Mouse (Mus musculus) hematopoietic stem cell, adult 5-6 weeks (primary cell): ENCODE measurements around the gene Fam124b. TPM values are rescaled to one million over a fixed set of nuclear protein-coding genes. Genes with fewer than 3 reads are reported as not detected.

Experiments
- ATAC-seq, 2 experiments: fragments of 125-278 bp in 1 of 2; replicated peaks in 1 of 2; 2 replicates each; pipeline ENCODE4 v1.8.0; 2016 to 2017; ENCODE audit warnings: inconsistent platforms in 2 of 2, mild to moderate bottlenecking in 2 of 2, moderate number of reproducible peaks in 2 of 2, low read depth in 1 of 2, moderate TSS enrichment in 1 of 2; ENCODE audit not compliant: low FRiP score in 2 of 2, poor library complexity in 2 of 2, severe bottlenecking in 2 of 2, insufficient read depth in 1 of 2, low TSS enrichment in 1 of 2
- total RNA-seq: library from RNA; stranded (forward); fragments of 172-1452, 232-1000 nt; gene quantifications from 2 replicates; pipeline ENCODE4 v1.2.3, GENCODE M21; 2017

Fam124b gene
- total RNA-seq, 1 experiment from 2014 or later, result not detected

- ATAC-seq, result no peak
These were observed 25.4 kb downstream of the Fam124b start for GRCm38 (mm10) chr1:80192837-80193236.

GRCm38 (mm10) chr1:80181414-80181805, 36.9 kb downstream of the Fam124b start:
- ATAC-seq, result no peak

- ATAC-seq, result peak; percentile 37 to 69; a peak in 2 of 4 replicates
These were observed 37.4 kb downstream of the Fam124b start for GRCm38 (mm10) chr1:80180767-80181413.

DNA sequence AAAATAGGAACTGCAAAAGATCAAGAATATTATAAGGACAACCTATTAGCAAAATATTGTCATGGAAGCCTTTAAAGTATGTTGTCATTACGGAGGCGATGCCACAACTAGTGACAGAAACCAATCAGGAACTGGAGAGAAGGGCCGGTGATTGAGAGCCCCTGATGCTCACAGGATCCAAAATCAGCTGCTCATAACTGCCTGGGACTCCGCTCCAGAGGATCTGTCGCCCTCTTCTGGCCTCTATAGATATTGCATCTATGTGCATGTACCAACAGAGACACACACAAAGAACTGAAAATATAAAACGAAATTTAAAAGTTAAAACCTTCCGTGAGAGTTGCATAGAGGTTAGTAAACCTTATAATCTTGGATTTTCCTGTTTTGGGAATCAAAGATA, 38.1 kb downstream of the Fam124b start:
- no peak for ATAC-seq

DNA sequence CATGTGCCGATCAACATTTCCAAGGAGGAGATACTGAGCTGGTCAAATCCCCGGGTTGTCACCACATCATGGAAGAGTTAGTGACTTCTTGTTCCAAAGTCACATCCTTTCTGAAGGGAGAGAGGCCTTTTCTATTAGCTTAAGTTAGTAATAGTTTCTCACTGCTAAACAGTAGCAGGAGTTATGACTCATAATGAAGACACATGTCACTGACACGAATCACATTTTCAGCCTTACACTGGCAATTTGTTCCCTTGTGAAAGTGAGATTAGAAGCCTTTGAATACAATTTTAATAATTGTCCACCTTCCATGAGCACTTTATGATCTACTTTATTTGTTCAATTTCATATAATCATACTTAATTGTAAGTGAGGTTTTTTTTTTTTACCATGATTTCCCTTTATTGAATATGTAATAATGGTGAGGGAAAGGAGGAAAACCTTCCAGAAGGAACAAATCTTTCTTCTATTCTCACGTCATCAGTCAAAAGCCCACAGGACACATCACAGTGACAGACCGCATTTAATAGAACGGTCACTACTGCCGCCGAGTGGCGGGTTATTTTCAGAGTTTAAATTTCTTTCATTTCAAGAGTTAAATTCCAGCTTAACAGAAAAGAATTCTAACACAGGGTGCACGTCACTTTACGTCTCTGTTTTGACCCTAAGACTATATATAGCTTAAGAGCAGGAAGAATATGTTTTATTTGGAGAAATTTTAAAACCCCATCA, 40.5 kb downstream of the Fam124b start:
- no peak for ATAC-seq

- peak; percentile 58 to 75 for ATAC-seq
These were observed 50.6 kb downstream of the Fam124b start for GRCm38 (mm10) chr1:80167706-80168105.

GRCm38 (mm10) chr1:80166577-80166976, 51.7 kb downstream of the Fam124b start:
- peak; percentile 54 to 59 for ATAC-seq

DNA sequence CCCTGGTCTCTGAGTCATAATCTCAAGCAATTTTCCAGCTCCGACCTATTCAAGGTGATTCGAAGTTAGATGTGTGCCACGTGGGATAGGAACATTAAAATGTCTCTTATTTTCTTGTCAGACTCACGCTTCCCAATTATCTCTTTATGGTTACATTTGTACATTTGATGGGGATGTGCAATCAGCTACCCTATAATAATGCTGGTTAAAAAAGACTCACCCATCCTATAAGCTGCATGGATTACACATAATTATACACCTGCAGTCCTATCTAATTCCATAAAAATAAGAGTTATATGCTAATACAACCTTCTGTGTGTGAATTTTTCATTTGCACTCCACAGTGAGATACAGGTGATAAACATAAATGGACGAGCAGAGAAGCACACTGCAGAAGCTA, 52.9 kb downstream of the Fam124b start:
- no peak for ATAC-seq

DNA sequence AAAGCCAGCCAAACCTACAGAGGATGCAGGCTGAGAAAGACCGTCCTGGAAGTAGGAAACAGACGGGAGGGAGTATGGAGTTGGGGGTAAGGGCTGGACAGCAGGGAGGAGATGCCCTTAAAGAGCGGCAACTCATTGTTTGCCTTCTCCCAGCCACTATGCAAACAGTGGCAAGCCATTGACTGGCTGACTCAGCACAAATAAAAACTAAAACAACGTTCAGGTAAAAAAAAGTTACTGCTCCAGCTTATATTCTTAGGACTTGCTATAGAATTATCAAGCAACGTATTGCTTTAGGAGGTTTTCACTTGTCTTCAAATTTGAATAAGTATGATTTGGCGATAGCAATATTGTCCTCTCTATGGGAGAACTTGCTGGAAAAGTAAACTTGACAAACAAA, 55.3 kb downstream of the Fam124b start:
- ATAC-seq, result no peak

- ATAC-seq, result no peak
These were observed 58.7 kb downstream of the Fam124b start for GRCm38 (mm10) chr1:80159586-80159985.

- ATAC-seq, result no peak
These were observed 63.4 kb downstream of the Fam124b start for GRCm38 (mm10) chr1:80154902-80155301.

DNA sequence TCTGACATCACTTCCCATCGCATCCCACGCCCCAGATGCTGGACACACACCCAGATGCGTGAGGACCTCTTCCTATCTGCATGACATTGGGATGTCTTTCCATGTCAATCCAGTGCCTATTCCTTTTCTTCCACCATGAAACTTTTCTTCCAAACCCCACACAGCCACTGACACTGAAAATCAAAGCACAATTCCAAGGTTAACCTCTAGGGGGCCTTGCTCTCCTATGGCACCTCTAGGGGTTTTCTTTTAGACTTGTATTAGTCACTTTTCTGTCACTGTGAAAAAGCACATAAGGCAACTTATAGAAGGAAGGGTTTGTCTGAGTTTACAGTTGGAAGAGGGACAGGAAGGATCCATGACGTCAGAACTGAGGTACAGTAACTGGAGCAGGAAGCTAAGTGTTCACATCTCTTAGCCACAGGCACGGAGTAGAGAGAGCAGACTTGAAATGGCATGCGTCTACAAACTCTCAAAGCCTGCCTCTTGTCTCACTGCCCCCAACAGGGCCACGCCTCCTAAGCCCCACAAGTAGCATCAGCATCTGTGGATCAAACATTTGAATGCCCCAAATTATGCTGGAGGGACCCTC, 65.1 kb downstream of the Fam124b start:
- peak; percentile 62 to 65 for ATAC-seq

DNA sequence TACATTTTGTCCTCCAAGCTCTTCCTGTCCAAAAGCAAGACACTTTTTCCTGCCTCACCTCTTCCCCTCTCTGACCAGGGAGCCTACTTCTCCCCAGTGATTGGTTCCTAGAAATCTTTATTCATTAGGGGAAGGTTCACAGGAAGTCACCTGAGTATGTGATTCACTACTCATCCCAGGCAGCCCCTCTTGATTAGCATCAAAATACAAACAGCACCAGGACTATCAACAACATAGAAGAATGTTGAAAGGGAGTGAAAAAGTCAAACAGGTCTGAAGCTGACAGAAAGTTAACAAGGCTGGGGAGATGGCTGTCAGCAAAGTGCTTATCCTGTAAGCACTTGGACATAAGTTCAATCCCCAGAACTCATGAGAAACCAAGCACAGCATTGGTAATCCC, 67.6 kb downstream of the Fam124b start:
- ATAC-seq, result no peak

Other genes with a start within 250 kb of the Fam124b start
- gene Cul3, start 122.0 kb upstream of the Fam124b start, total RNA-seq, result 298 and 367 TPM in 2 replicates
- not detected in 2 replicates for gene Gm45261, start 243.0 kb upstream of the Fam124b start, total RNA-seq